In the genomic region with DNA sequence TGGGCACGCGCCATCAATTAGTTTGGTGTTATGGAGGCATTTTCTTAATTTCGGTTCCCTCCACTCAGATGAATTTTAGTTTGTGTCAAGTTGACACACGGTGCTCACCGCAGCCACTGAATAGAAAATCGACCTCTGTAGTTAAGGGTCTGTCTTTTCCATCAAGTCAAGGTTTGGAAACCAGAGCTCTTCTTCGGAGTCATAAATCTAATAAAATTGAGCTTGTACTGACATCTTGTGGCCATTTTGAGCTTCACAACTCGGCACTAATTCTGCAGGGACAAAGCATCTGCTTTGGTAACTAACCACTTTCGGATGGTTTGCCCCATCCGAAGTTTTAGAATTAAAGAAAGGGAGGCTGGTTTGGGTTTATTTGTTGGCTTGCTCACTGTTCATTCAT, we compare ENCODE assay signal across 8 mouse cellular contexts.
DNase-seq lines count a peak whose midpoint lies in the region; ATAC-seq lines count a peak whose summit lies in the region.

No protein-coding gene starts in this region.

- no peak overlapping the region for H3K4me3 ChIP-seq in midbrain, embryonic 11.5 days (ENCODE audit: low read depth, low read length)

- peak; percentile 54 for ATAC-seq in midbrain, embryonic 11.5 days (ENCODE audit: low FRiP score)
- ATAC-seq in erythroblast, adult 5-6 weeks (replicated peaks; ENCODE audit: low FRiP score, poor library complexity, severe bottlenecking): no peak

- peak; percentile 46 to 61 for DNase-seq in cerebellum, postnatal 10 days
- no peak for DNase-seq in cerebellum, adult 9-10 months
- DNase-seq in lung, postnatal 14 days: peak; percentile 4
- DNase-seq in lung, postnatal 4 days: no peak
- DNase-seq in frontal cortex, postnatal 36 days (ENCODE audit: low spot score in 2 of 2): peak; percentile 8 to 28
- DNase-seq in midbrain, embryonic 11.5 days (ENCODE audit: low spot score, missing footprints): peak; percentile 93
- DNase-seq in gastrocnemius, postnatal 36 days: no peak

- H3K36me3 ChIP-seq in midbrain, embryonic 11.5 days (ENCODE audit: control insufficient read depth, insufficient read depth, low read length): no peaks in the 10 kb centered on the region

- H3K27me3 ChIP-seq in midbrain, embryonic 11.5 days (ENCODE audit: control insufficient read depth, insufficient read depth, low read length): no peaks in the 10 kb centered on the region

- H3K9me3 ChIP-seq in midbrain, embryonic 11.5 days (ENCODE audit: control insufficient read depth, low read length): no peaks in the 10 kb centered on the region

- 49% methylated on average over 10 of the region's 10 CpGs for WGBS in midbrain, embryonic 11.5 days

- H3K9ac ChIP-seq in midbrain, embryonic 11.5 days (ENCODE audit: low read length): no peak overlapping the region

- no peak overlapping the region for H3K4me2 ChIP-seq in midbrain, embryonic 11.5 days

- no peaks in the 10 kb centered on the region for H3K4me1 ChIP-seq in midbrain, embryonic 11.5 days (ENCODE audit: control insufficient read depth, insufficient read depth, low read length)

- intact Hi-C loops in gastrocnemius, postnatal 36 days (cut with DNase I): no loop called here

- H3K27ac ChIP-seq in midbrain, embryonic 11.5 days (ENCODE audit: low read depth, low read length): no peak overlapping the region

Comparison
In these comparisons a context has a peak if more than half of its experiments do, and no peak if none do; other contexts are left out.
1. DNase-seq: peak in cerebellum, postnatal 10 days (2 of 2), lung, postnatal 14 days (single experiment), frontal cortex, postnatal 36 days (2 of 2) and midbrain, embryonic 11.5 days (single experiment); none in cerebellum, adult 9-10 months (single experiment), lung, postnatal 4 days (0 of 2) and gastrocnemius, postnatal 36 days (0 of 2).